Mouse (Mus musculus) urinary bladder, postnatal 14 days (tissue): ENCODE data around the gene Plppr3.

ENCODE experiments used
- DNase-seq: peaks from one replicate; pipeline ENCODE4 v3.0.0; 2021; ENCODE audit warnings: low spot score

The Plppr3 gene

DNA sequence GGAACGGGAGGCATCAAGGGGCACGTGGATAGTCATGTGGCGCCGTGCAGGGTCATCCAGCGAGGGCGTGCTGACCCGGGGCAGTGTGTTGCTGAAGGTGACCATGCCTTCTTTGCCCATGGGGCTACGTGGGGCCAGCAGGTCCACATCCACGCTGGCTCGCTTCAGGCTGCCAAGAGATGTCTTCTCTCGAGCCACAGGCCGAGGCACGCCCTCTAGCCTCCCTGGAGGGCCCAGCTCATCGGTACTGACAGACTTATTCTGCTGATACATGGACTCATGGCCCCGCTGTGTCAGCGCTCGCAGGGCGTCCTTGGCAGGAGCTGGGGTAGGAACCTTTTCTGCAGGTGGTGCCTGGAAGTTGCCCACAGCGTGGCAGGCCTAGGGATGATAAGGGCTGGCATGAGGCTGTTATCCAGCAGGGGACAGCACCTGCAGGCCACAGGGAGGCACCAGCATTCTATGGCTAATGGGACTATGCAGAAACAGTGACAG lies 8.6 kb downstream of the Plppr3 start:
- no peak for DNase-seq

DNA sequence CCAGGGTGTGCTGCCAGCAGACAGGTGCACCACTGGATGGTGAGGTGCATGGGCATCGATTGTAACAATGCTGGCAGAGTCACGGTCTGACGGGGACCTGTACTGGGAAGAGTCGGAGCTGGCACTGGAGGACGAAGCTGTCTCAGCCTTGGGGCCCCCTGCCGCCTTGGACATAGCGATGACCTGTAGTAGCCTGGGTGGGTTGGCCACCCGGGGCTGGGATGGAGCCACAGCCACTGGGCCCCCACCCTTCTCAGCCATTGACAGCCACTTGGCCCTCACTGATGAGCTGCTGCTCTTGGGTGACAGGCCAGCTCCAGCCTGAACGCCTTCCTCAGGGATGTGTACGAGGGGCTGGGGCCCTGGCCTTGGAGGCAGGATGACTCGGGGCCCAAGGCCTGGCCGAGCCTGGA lies 9.2 kb downstream of the Plppr3 start:
- no peak for DNase-seq

DNA sequence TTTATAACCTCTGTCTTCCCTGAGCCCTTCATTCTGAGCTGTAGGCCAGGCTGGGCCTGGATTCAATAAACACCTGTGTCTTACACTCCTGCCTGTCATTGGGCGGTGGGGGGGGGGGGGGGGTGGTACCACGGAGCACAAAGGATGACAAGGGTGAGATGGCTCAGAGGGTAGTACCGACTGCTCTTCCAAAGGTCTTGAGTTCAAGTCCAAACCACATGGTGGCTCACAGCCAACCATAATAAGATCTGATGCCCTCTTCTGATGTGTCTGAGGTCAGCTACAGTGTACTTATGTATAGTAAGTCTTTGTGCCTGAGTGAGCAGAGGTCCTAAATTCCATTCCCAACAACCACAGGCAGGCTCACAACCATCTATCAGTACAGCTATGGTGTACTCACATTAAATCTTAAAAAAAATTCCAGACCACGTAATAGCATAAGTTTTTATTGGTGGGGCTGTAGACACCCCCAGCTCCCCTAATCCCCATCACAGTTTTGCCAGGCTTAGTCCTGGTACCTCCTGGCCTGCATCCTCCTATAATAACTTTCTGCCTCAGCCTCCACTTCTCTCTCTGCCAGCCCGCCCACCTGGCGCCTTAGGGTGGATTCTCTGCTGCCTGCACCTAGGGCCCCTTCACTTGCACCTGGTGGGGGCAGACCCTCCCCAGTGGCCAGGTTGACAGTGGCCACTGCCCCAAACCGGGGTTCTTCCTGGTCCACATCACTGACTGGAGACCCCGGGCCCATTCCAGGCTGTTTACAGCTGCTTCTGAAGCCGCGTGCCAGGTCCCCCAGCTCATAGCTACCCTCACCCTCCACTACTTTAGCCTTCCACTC lies 9.9 kb downstream of the Plppr3 start:
- no peak for DNase-seq

DNA sequence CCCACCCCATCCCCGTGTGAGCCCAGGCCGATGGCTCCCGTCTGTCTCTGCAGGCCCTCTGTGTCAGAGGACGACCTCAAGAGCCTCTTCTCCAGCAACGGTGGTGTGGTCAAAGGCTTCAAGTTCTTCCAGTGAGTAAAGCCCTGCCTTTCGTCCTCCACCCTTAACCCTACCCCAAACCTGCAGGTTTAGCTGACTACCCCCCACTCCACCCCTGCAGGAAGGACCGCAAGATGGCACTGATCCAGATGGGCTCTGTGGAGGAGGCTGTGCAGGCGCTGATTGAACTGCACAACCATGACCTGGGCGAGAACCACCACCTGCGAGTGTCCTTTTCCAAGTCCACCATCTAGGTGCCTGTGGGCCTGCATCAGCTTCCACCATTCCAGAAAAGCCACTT lies 11.5 kb downstream of the Plppr3 start:
- DNase-seq: no peak

DNA sequence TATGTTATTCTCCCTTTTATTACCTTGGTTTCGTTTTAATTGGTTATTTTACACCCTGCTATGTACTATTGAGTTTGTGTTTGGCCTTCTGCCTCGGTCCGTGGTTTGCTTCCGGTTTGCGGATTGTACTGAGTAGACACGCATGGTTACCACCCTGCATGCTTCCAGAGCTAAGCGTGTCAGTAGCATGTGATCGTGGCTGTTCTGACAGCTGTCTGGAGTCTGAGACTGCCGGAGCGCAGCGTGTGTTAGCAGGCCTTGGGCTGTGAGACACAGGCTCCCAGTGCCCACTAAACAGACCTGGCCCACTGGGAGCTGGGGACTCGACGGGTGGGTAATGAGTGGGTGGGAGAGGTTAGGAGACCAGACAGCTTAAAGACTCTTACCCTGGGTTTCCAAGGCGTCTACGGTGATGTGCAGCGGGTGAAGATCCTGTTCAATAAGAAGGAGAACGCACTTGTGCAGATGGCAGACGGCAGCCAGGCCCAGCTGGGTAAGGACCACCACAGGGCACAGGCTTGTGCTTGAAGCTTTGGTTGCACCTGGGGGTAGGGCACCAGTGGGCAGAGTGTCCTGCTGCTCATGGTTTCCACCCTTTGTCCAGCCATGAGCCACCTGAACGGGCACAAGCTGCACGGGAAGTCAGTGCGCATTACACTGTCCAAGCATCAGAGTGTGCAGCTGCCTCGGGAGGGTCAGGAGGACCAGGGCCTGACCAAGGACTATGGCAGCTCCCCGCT lies 12.2 kb downstream of the Plppr3 start:
- no peak for DNase-seq

DNA sequence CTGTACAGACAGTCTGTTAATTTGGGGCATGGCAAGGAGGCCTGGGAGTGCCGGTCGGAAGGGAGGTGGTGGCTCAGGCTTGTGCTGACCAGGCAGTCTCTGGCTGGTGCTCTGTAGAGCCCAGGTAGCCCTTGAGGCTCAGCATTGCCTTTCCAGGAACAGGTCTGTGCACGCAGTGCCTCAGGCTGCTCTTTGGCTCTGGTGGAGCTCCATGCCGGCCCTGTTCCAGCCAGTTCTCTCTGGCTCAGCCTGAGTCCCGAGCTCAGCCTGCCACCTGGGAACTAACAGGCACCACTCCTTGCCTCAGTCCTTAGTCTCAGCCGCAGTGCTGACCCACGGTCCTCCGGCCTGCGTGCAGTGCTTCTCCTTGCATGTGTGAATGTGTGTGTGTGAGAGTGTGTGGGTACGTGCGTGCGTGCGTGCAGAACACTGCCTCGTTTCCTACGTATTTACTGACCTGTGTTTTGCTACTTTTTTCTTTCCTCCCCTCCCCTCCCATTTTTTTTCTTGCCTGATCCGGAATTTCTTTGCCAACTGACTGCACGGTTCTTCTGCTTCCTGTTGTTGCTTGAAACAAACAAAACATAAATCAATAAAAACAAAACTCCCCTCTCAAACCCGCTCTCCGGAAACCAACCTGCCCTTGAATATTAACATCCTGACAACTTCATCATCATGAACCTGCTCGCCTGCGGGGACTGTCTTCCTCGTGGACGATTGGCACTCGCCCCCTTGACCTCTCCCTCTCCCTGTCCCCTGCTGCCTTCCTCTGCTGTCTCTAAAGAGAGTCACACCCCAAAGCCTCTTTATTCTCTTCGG lies 13.0 kb downstream of the Plppr3 start:
- DNase-seq: no peak

DNA sequence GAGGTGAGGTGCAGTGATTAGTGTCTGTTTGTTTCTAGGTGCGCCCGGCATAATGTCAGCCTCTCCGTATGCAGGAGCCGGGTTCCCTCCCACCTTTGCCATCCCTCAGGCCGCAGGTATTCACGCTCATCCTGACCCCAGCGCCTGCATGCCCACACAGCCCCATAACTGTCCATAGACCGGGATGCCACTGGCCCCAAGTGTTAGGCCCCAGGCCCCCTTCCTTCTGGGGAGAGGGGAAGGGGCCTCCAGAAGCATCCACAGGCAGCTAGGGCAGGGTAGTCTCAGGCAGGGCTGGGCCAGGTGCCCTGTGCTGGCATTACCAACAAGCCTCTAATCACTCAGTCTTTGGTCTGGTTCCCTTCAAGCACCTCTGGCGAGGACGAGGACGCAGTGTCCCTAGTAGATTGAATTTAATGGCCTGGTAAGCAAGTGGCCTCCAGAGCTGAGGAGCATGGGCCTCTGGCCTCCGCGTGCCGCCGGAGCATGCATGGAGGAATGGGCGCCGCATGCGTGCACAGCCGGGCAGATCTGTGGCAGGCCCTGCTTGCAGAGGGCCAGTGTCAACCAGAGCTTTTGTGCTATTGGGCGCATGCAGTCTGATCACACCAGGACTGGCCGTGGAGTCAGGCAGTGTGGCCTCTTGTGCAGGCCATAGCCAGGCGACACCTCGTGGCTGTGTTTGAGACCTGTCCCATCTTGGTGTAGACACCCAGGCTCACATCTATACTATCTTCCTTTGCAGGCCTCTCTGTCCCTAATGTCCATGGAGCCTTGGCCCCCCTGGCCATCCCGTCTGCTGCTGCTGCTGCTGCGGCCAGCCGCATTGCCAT lies 14.1 kb downstream of the Plppr3 start:
- no peak for DNase-seq

DNA sequence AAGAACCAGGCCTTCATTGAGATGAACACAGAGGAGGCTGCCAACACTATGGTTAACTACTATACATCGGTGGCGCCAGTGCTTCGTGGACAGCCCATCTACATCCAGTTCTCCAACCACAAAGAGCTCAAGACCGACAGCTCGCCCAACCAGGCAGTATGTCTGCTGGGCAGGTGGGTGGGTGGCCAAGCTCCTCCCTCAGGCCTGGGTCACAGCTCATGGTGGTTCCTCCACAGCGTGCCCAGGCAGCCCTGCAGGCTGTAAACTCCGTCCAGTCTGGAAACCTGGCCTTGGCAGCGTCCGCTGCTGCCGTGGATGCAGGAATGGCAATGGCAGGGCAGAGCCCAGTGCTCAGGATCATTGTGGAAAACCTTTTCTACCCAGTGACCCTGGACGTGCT lies 15.3 kb downstream of the Plppr3 start:
- no peak for DNase-seq

DNA sequence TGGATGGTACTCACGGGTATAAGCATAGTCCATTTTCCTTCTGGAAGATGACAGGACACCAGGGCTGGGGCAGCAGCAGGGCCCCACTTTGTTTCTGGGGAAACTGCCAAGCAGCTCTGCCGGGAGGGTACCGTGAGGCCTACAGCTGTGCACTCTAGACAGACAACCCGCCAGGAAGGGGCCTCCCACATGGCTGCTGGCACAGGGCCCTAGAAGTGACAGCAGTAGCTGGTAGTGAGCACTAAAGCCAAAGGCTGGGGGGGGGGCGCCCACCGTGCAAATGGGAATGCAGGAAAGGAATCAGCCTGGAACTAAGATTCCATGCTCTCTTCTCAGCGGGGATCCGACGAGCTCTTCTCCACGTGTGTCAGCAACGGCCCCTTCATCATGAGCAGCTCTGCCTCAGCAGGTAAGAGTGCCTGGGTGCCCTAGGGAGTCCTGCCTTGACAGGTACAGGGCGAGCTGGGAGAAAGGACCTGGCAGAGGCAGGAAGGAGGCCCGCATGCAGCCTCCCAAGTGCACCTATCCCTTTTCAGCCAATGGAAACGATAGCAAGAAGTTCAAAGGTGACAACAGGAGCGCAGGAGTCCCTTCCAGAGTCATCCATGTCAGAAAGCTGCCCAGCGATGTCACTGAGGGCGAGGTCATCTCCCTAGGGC lies 15.9 kb downstream of the Plppr3 start:
- no peak for DNase-seq

DNA sequence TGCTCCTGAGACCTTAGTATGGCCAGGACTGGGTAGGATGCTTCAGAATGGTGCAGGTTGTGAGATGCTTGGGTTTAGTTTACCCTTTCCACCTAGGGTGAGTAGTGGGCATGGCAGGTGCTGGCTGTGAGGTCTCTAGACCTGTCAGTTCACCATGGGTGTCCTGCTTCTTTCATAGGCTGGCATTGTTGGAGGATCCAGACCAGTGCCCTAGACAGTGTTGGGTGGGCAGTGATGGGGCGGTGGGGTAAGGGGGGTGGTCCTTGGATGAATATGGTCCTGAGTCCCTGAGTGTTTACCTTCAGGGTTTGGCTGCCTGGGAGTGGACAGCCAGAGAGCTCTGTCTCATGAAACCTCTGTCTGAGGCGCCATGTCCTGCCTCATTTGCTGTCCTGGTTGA lies 16.5 kb downstream of the Plppr3 start:
- no peak for DNase-seq

DNA sequence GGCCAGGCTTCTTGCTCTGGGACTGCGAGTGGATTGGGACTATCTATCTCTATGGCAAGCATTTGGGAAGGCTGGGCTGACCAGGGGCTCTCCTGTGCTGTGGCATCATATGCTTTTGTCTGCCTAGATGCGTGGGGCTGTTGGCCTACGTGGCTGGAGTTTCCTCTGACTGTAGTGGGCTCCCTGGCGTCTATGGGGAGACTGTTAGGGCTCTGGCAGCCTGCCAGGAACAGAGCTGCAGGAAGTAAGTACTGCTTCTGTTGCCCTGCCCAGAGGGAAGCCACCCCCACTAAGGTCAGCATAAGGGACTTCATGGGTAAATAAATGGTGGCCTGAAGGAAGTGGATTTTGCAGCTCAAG lies 17.0 kb downstream of the Plppr3 start:
- peak; percentile 75 for DNase-seq

DNA sequence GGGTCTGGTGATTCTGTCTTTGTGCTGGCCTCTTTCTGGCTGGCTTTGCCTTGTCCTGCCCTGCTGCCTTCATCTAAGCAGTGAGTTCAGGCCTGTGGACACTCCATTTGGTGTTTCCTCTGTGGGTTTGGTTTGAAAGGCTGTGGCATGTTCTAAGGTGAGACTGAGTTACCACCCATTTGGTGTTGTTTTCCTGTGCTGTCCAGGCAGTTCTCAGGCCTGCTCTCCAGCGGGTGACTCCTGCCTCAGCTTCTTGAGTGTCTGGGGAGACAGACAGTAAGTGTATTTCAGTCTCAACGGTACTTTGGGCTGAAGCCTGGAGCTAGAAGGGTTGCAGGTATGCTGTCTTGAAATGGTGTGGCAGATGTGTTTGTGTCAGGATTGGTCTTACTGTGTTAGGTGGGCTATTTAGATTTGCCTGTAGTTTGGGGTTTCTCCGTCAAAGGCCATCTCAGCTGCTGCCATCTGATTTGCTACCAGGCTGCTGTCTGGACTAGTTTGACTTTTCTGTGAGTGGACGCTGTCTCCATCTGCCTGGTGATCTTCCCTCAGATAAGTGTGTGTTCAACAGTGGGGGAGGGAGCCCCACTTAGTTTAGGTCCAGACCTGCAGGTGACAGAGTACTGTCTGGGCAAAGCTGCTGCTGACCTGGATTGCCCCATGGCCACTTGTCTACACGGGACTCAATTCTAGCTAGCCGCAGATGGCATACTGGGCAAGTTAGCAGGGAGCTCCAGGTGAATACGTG lies 17.6 kb downstream of the Plppr3 start:
- no peak for DNase-seq

DNA sequence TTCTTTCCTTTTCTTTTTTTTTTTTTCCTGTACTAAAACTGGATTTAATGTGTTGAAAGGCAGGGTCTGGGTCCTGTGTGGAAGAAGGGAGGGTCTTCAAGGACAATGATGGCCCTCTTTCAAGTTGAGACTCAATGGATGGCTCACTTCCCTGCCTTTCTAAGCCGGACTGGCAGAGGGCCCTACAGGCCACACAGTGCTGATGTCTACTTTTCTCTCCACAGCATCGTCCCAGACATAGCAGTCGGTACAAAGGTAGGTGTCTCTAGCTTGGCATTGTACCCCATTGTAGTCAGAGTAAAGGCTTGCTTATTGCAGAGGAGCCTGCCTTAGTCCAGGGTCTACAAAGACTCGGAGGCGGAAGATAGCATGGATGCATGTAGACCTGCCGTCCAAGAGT lies 18.2 kb downstream of the Plppr3 start:
- no peak for DNase-seq

DNA sequence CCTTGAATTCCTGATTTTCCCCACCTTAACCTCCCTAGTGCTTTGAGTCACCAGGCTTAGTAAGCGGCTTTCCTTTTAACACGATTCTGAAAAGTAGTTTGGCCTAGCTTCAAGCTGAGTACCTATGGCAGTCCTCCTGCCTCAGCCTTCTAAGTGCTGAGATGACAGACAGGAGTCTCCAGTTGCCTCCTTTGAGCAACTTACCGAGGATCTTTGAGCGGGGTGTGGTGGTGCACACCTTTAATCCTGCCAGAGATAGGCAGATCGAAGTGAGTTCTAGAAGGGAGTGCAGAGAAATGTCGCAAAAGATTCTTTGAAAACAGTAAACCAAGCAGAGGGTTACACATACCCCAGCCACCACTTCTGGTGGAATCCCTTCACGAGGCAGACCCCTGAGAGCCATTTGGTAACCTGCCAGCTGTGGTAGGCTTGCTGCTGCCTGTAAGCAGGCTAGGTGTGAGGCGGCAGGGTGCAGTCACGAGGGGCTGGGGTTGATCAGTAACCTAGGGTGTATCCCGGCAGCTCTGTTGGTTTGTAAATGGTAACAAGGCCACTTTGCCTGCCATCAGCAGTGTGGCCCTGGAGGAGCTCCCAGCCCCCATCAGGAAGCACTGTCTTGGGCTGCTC lies 18.8 kb downstream of the Plppr3 start:
- DNase-seq: peak; percentile 60

DNA sequence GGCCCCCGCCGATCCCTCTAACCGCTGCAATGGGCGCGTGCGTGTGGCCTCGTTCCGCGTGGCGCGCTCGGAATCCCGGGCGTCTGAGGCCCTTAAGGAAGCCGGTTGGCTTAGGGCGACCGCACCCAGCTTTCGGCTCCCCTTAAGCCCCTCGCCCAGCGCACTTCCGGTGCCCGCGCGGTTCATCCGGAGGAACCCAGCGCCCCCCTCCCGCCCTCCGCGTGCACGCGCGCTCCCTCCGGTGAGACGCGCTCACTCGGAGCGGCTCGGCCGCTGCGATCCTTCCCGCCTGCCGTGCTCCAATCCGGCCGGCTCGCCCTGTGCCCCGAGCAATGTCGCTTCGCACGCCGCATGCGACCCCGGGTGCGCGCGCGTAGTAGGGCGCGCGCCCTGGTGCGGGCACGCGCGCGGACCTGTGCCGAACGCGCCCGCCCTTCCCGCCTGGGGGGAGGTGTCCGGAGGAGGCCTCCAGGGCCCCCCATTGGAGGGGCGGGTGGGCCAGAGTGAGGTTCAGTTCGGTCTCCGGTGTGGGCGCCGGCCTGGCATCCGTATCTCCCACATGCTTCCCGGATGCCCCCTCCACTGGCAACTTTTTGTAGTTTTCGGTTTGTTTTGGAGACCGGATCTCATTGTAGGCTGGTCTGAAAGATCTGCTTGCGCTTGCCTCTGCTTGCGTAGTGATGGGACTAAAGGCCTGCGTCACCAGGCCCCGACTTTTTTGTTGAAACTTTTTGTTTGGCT lies 19.5 kb downstream of the Plppr3 start:
- DNase-seq: peak; percentile 62

DNA sequence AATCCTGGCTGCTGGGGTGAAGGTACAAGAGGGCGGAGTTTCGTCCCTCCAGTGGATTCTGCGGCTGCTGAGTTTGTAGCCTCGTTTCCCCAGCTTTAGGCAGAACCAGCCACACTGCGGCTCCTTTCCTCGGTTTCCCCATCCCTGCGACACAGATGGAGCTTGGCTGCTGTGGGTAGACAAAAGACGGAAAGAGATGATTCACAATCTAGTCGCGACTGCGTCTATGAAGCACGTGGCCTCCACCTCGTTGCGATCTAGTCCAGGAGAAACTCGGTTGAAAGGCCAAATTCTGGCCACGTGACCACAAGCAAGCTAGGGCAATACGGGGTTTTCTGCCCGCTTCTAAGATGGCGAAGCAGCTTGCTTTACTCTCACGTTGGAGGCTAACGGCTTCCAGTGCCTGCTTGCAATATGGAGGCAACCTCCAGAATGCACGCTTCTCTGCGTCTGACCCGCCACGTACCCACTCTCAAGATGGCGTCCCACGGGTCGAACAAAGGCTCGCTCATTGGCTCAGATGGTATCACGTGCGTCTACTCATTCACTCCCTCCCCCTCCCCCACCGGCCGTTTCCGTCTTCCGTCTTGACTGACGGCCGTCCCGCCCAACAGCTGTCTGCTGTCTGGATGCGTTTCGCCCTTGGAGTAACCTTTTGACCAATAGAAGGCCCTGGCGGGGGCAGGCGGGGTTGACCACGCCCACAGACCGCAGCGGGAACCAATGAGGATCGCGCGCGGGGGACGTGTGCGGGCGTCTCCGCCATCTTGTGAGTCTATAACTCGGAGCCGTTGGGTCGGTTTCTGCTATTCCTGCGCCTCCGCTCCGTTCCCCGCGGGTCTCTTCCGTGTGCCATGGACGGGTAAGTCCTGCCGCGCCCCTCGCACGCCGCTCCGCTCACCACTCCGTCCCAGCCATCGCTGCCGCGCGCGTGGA lies 20.3 kb downstream of the Plppr3 start, which contains the start of gene Ptbp1:
TSS of gene Ptbp1 (plus strand) at position 568 of the 936 bp plus-strand sequence.
- DNase-seq: peak; percentile 100

DNA sequence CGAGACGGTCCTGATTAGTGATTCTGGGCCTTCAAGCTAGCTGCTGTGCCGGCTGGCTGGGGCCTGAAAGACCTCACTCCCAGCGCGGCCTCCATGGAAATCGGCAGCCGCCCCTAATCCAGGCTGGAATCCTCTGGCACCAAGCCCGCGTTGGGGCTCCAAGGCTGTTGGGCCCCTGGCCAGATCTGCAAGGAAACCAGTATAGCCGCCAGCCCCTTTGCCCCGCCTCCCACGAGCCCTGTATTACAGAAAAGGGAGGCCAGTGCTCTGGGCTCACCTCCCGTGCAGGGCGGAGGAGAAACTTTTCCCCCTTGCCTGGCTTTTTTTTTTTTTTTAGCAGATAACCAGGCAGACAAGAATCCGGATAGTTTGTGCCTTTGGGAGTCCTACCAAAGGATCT lies 21.0 kb downstream of the Plppr3 start:
- DNase-seq: peak; percentile 98

DNA sequence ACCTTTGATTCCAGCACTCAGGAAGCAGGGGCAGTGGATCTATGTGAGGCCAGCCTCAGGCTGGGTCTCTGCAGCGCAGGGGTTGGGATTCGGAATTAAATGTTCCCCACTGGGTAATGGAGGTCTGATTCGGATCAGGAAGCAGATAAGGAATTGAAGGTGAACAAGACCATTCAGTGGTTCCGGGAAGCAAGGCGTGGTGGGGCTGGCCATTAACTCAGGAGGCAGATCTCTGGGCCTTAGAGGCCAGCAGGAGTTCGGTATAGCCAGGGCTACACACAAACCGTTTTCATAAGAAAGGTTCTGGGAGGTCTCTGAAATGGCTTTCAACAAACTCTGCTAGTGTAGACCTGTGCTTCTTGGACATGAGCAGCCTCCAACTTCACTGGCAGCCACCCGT lies 21.6 kb downstream of the Plppr3 start:
- peak; percentile 49 for DNase-seq
